Mouse (Mus musculus) MEL (cell line): ENCODE measurements at regions not wholly inside any gene's neighbourhood (a gene's known extent, or its start where the extent isn't known, plus 50 kb on each side); places are given as distances from the start of the nearest gene placed in this dataset.

Source experiments
- CTCF ChIP-seq, 3 experiments: IDR thresholded peaks in 2 of 3; conservative IDR thresholded peaks in 1 of 3; 2 replicates each; pipeline ENCODE4 v1.5.1; 2011 to 2012; ENCODE audit warnings: low read length in 3 of 3, low read depth in 2 of 3, mild to moderate bottlenecking in 2 of 3, improper control_type of control experiment in 1 of 3, inconsistent platforms in 1 of 3, mixed read lengths in 1 of 3, moderate library complexity in 1 of 3; ENCODE audit not compliant: control insufficient read depth in 1 of 3, insufficient read depth in 1 of 3, poor library complexity in 1 of 3, severe bottlenecking in 1 of 3
- E2F4 ChIP-seq: IDR thresholded peaks from 2 replicates; pipeline ENCODE4 v1.6.1; 2011; ENCODE audit warnings: low read depth, low read length, improper control_type of control experiment, borderline replicate concordance
- EP300 ChIP-seq, 2 experiments: IDR thresholded peaks; 2 replicates each; pipeline ENCODE4 v1.6.1; 2011; ENCODE audit warnings: improper control_type of control experiment in 2 of 2, low read length in 2 of 2, low read depth in 1 of 2, mild to moderate bottlenecking in 1 of 2
- TBP ChIP-seq: IDR thresholded peaks from 2 replicates; pipeline ENCODE4 v1.8.0; 2011; ENCODE audit warnings: low read depth, low read length, improper control_type of control experiment
- ZKSCAN1 ChIP-seq: IDR thresholded peaks from 2 replicates; pipeline ENCODE4 v1.6.1; 2012; ENCODE audit warnings: low read depth, mild to moderate bottlenecking, inconsistent platforms, low read length, improper control_type of control experiment, moderate library complexity

- no peak for TF ChIP-seq CTCF (IDR thresholded peaks at IDR 0.05 in 2 of 3, conservative IDR thresholded peaks at IDR 0.05 in 1 of 3; ENCODE audit: control insufficient read depth in 1 of 3, insufficient read depth in 1 of 3, low read depth in 2 of 3, low read length in 3 of 3, poor library complexity in 1 of 3, severe bottlenecking in 1 of 3)
- no peak for TF ChIP-seq EP300 (IDR thresholded peaks at IDR 0.05; ENCODE audit: low read depth in 1 of 2, low read length in 2 of 2)
- no peak for TF ChIP-seq ZKSCAN1
- no peak for TF ChIP-seq E2F4
- TF ChIP-seq TBP, result no peak
Observed at GRCm38 (mm10) chr2:133021244-133021643, 75.5 kb upstream of the Fermt1 start.
